Mouse (Mus musculus): Measurements from ENCODE around the gene Lrrc4c.

DNA sequence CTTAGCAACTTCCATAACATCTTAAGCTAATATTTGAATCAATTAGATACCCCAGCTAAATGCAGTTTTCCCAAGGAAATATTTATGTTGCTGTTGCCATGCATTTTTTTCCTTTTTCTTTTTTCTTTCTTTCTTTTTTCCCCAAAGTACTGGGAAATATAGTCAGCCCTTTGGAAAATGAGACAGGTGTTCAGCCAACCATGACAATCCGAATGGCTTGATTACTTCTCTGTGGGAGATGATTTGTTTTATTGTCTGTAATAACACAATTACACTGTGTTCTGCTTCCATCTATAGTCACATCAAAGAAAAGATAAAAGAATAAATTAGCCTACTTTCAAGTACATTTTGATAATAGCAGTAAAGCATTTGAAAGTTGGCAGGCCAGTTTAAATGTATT lies 1334.7 kb downstream of the Lrrc4c start:
- TF ChIP-seq CTCF (IDR thresholded peaks at IDR 0.05; ENCODE audit: low read depth, low read length) (no peak), POLR2A (IDR thresholded peaks at IDR 0.05; ENCODE audit: borderline replicate concordance, low read depth, low read length) (no peak)

All from bone marrow macrophage, adult 2 months (primary cell).